ENCODE assay signal across 12 mouse cellular contexts in the genomic region with DNA sequence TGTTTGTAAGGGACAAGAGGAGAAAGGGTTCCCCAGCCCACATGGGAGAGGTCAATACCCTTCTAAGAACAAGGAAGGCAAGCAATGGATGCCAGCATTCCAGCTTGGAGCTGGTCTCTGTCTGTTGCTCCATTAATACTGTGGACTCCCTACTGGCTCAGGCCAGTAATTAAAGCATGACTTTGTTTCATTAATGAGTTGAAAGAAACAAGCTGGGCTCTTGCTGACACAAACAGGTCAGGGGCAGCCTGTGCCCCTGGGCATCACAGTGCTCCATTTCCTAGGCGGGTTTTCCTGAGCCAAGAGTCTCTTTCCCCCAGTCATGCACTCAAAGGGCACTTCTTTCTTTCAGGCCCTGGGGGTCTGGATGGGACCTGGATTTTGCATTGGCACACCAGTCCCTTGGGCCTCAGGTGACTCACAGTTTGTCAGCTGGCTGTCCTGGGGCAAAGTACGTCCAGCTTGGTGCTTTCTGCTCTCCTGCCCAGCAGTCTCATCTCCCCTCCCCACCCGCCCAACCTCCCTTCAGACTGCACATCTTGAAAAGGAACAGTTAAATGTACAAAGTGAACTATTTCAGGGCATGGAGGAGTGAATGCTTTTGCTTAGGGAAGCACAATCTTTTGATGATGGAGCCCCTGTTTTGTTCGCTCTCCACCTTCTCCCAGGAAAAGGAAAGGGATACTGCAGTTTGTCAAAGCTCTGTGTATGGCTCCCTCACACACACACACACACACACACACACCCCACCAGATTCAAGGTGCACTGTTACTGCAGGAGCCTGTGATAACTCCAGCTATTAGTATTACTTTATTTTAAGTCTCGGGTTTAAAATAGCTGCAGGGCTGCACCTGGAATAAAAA.
A peak's percentile ranks its signal among the peaks of the same experiment; 100 is the strongest.
DNase-seq lines count a peak whose midpoint lies in the region.
"Had no signal": no experiment of that assay in that cellular context is flagged by ENCODE, and none has a peak within 500 bp of the region (broad histone marks: within the 10 kb centered on the region; RNA-seq: fewer than 3 reads in every experiment).

No protein-coding gene starts in this region.

- intact Hi-C loops in heart, postnatal 10 days (cut with DNase I): no loop called here
- intact Hi-C loops in heart, postnatal 14 days (cut with DNase I): no loop called here

- DNase-seq in heart, adult 11 months: peak; percentile 23
- DNase-seq in heart, postnatal 10 days: no peak
- DNase-seq in 3T3-L1 (ENCODE audit: low read depth, low spot score): peak; percentile 37
- DNase-seq in brain, adult 2 months (ENCODE audit: low read depth, low spot score): peak; percentile 47
- DNase-seq in kidney, postnatal 14 days: peak; percentile 26
- no peak for DNase-seq in right cerebral cortex, adult 18-20 months
- no peak for DNase-seq in heart, postnatal 14 days
- DNase-seq in yolk sac, embryonic 10.5 days (ENCODE audit: low spot score): no peak
- DNase-seq: adrenal gland, adult 2 months; embryo, embryonic 11 days; heart, postnatal 4 days; lung, postnatal 14 days had no signal

Comparison
In these comparisons a context has a peak if more than half of its experiments do, and no peak if none do; other contexts are left out.
1. DNase-seq: peak in heart, adult 11 months (single experiment), 3T3-L1 (single experiment), brain, adult 2 months (single experiment) and kidney, postnatal 14 days (single experiment); none in heart, postnatal 10 days (0 of 2), right cerebral cortex, adult 18-20 months (single experiment), heart, postnatal 14 days (0 of 2) and yolk sac, embryonic 10.5 days (single experiment).